Comparison of ENCODE assay signal across 28 mouse cellular contexts in genomic region chr1:185940511-185940910, GRCm38 (mm10).
"Had no signal": no experiment of that assay in that cellular context is flagged by ENCODE, and none has a peak within 500 bp of the region (broad histone marks: within the 10 kb centered on the region; RNA-seq: fewer than 3 reads in every experiment).

No protein-coding gene starts in this region.

- H3K36me3 ChIP-seq: embryonic facial prominence, embryonic 12.5 days; embryonic facial prominence, embryonic 13.5 days; embryonic facial prominence, embryonic 15.5 days; forebrain, embryonic 10.5 days; forebrain, embryonic 12.5 days; forebrain, embryonic 15.5 days had no signal

- H3K4me3 ChIP-seq: embryonic facial prominence, embryonic 12.5 days; embryonic facial prominence, embryonic 13.5 days; embryonic facial prominence, embryonic 15.5 days; erythroblast, embryonic 14.5 days; forebrain, embryonic 10.5 days; forebrain, embryonic 12.5 days; forebrain, embryonic 13.5 days; forebrain, embryonic 15.5 days; gastrocnemius, adult 2 months; heart, adult 2 months had no signal

- DNase-seq: cerebellum, adult 18-20 months; cerebellum, adult 2 months; cerebellum, adult 8-10 months; cerebellum, adult 9-10 months; cerebellum, adult 9-11 months; cerebellum, postnatal 10 days; cerebellum, postnatal 14 days; cerebellum, postnatal 25 days; cerebellum, postnatal 36 days; forebrain, postnatal 0 days; gastrocnemius, adult 2 months; gastrocnemius, postnatal 10 days; gastrocnemius, postnatal 14 days; gastrocnemius, postnatal 25 days; gastrocnemius, postnatal 36 days; heart, adult 18-20 months; heart, adult 2 months had no signal

- ATAC-seq: forebrain, embryonic 13.5 days; forebrain, embryonic 14.5 days; forebrain, embryonic 15.5 days; forebrain, embryonic 16.5 days; forebrain, postnatal 0 days had no signal

- H3K27ac ChIP-seq: embryonic facial prominence, embryonic 13.5 days; embryonic facial prominence, embryonic 15.5 days; forebrain, embryonic 10.5 days; forebrain, embryonic 12.5 days; forebrain, embryonic 13.5 days; forebrain, embryonic 15.5 days; gastrocnemius, adult 2 months; heart, adult 2 months had no signal

- H3K4me1 ChIP-seq: embryonic facial prominence, embryonic 12.5 days; embryonic facial prominence, embryonic 15.5 days; forebrain, embryonic 10.5 days; forebrain, embryonic 12.5 days; forebrain, embryonic 13.5 days; forebrain, embryonic 15.5 days had no signal

- H3K9ac ChIP-seq: embryonic facial prominence, embryonic 12.5 days; embryonic facial prominence, embryonic 13.5 days; embryonic facial prominence, embryonic 15.5 days; forebrain, embryonic 12.5 days; forebrain, embryonic 13.5 days; forebrain, embryonic 15.5 days; forebrain, postnatal 0 days had no signal

- H3K4me2 ChIP-seq: embryonic facial prominence, embryonic 12.5 days; embryonic facial prominence, embryonic 13.5 days; embryonic facial prominence, embryonic 15.5 days; forebrain, embryonic 12.5 days; forebrain, embryonic 13.5 days; forebrain, embryonic 15.5 days; heart, embryonic 11.5 days had no signal

- H3K27me3 ChIP-seq: embryonic facial prominence, embryonic 12.5 days; embryonic facial prominence, embryonic 15.5 days; forebrain, embryonic 12.5 days; forebrain, embryonic 13.5 days; forebrain, embryonic 15.5 days had no signal

- H3K9me3 ChIP-seq: embryonic facial prominence, embryonic 12.5 days; embryonic facial prominence, embryonic 13.5 days; embryonic facial prominence, embryonic 15.5 days; forebrain, embryonic 10.5 days; forebrain, embryonic 12.5 days; forebrain, embryonic 13.5 days; forebrain, embryonic 15.5 days had no signal
